Mouse (Mus musculus): ENCODE data around the gene Prodh2. TPM values are rescaled to one million over a fixed set of nuclear protein-coding genes. Genes with fewer than 3 reads are reported as not detected.
A peak's percentile ranks its signal among the peaks of the same experiment; 100 is the strongest.
"Not testable (repeated sequence)": the region's sequence is repeated elsewhere in the genome, so short reads cannot be mapped to it uniquely, and the experiment has no call there.

Prodh2 gene
- polyA plus RNA-seq, 1 experiment from 2014 or later = not detected

- not testable (repeated sequence) for H3K4me2 ChIP-seq (replicated peaks); ATAC-seq (ENCODE audit: low FRiP score, low read depth); H3K4me1 ChIP-seq; H3K4me3 ChIP-seq; H3K9me3 ChIP-seq; H3K27ac ChIP-seq; H3K9ac ChIP-seq; H3K36me3 ChIP-seq
- peaks cover 14% of the 10 kb centered on the region for H3K27me3 ChIP-seq
- 51% methylated on average over 5 of the region's 5 CpGs for whole genome bisulfite sequencing
These were observed 2.2 kb downstream of the Prodh2 start for GRCm38 (mm10) chr7:30495506-30496042.

GRCm38 (mm10) chr7:30501159-30501558, 7.7 kb downstream of the Prodh2 start:
- 75% methylated on average over 5 of the region's 5 CpGs for WGBS
- ATAC-seq (ENCODE audit: low FRiP score, low read depth) = not testable (repeated sequence)

GRCm38 (mm10) chr7:30508061-30508460, 14.6 kb downstream of the Prodh2 start:
- Histone ChIP-seq H3K4me2 (replicated peaks) (no peak overlapping the region), H3K27me3 (no peaks in the 10 kb centered on the region), H3K36me3 (no peaks in the 10 kb centered on the region), H3K4me1 (no peaks in the 10 kb centered on the region), H3K9ac (no peak overlapping the region), H3K4me3 (no peak overlapping the region), H3K9me3 (no peaks in the 10 kb centered on the region), H3K27ac (no peak overlapping the region)
- no peak for ATAC-seq (ENCODE audit: low FRiP score, low read depth)
- 76% methylated on average over 4 of the region's 4 CpGs for WGBS

More at GRCm38 (mm10) chr7:30501159-30501558, 7.7 kb downstream of the Prodh2 start:
- H3K4me2 ChIP-seq (replicated peaks); H3K9me3 ChIP-seq; H3K36me3 ChIP-seq; H3K9ac ChIP-seq; H3K4me3 ChIP-seq; H3K4me1 ChIP-seq; H3K27ac ChIP-seq; H3K27me3 ChIP-seq: not testable (repeated sequence)

GRCm38 (mm10) chr7:30515003-30515760, 21.8 kb downstream of the Prodh2 start:
- WGBS = 55% methylated on average over 24 of the region's 24 CpGs
- H3K4me3 ChIP-seq = no peak overlapping the region
- H3K9me3 ChIP-seq = no peaks in the 10 kb centered on the region
- H3K27me3 ChIP-seq = 0 out of 2 replicates have a peak, but pooled peaks cover 3% of the 10 kb centered on the region
- no peaks in the 10 kb centered on the region for H3K36me3 ChIP-seq
- no peak for ATAC-seq (ENCODE audit: low FRiP score, low read depth)
- H3K4me2 ChIP-seq (replicated peaks) = no peak overlapping the region
- no peaks in the 10 kb centered on the region for H3K4me1 ChIP-seq
- H3K9ac ChIP-seq = no peak overlapping the region
- no peak overlapping the region for H3K27ac ChIP-seq

GRCm38 (mm10) chr7:30518325-30518724, 24.9 kb downstream of the Prodh2 start:
- H3K9me3 ChIP-seq = no peaks in the 10 kb centered on the region
- no peak overlapping the region for H3K4me2 ChIP-seq (replicated peaks)
- H3K27me3 ChIP-seq = 0 out of 2 replicates have a peak, but pooled peaks cover 3% of the 10 kb centered on the region
- ATAC-seq (ENCODE audit: low FRiP score, low read depth) = no peak
- H3K9ac ChIP-seq = no peak overlapping the region
- 42% methylated on average over 8 of the region's 8 CpGs for WGBS
- no peaks in the 10 kb centered on the region for H3K4me1 ChIP-seq
- H3K36me3 ChIP-seq = peaks cover 9% of the 10 kb centered on the region
- H3K4me3 ChIP-seq = no peak overlapping the region
- no peak overlapping the region for H3K27ac ChIP-seq

- whole genome bisulfite sequencing = 79% methylated on average over 4 of the region's 4 CpGs
- ATAC-seq (ENCODE audit: low FRiP score, low read depth) = no peak
- peaks cover 24% of the 10 kb centered on the region for H3K36me3 ChIP-seq
- H3K4me3 ChIP-seq = no peak overlapping the region
- H3K4me1 ChIP-seq = no peaks in the 10 kb centered on the region
- 0 out of 2 replicates have a peak, but pooled peaks cover 2% of the 10 kb centered on the region for H3K27me3 ChIP-seq
- no peak overlapping the region for H3K27ac ChIP-seq
- H3K9me3 ChIP-seq = no peaks in the 10 kb centered on the region
- H3K4me2 ChIP-seq (replicated peaks) = no peak overlapping the region
- H3K9ac ChIP-seq = 0 out of 2 replicates have a peak overlapping the region, but pooled peaks have one; percentile 0
These were observed 27.0 kb downstream of the Prodh2 start for GRCm38 (mm10) chr7:30520396-30520795.

- H3K27me3 ChIP-seq = no peaks in the 10 kb centered on the region
- 81% methylated on average over 5 of the region's 5 CpGs for WGBS
- peaks cover 29% of the 10 kb centered on the region for H3K36me3 ChIP-seq
- H3K4me3 ChIP-seq = no peak overlapping the region
- H3K9ac ChIP-seq = no peak overlapping the region
- no peak for ATAC-seq (ENCODE audit: low FRiP score, low read depth)
- H3K27ac ChIP-seq = no peak overlapping the region
- H3K9me3 ChIP-seq = no peaks in the 10 kb centered on the region
- H3K4me2 ChIP-seq (replicated peaks) = no peak overlapping the region
- H3K4me1 ChIP-seq = peaks cover under 1% of the 10 kb centered on the region; the same call in 1 of the 2 replicates
These were observed 27.4 kb downstream of the Prodh2 start for GRCm38 (mm10) chr7:30520856-30521255.

GRCm38 (mm10) chr7:30522871-30523270, 29.4 kb downstream of the Prodh2 start:
- H3K4me3 ChIP-seq = no peak overlapping the region
- H3K9ac ChIP-seq = no peak overlapping the region
- H3K27me3 ChIP-seq = no peaks in the 10 kb centered on the region
- no peak overlapping the region for H3K27ac ChIP-seq
- H3K4me1 ChIP-seq = peaks cover 12% of the 10 kb centered on the region
- peaks cover 47% of the 10 kb centered on the region for H3K36me3 ChIP-seq
- no peaks in the 10 kb centered on the region for H3K9me3 ChIP-seq
- no peak for ATAC-seq (ENCODE audit: low FRiP score, low read depth)
- no peak overlapping the region for H3K4me2 ChIP-seq (replicated peaks)
- WGBS = 79% methylated on average over 10 of the region's 10 CpGs

- no peak overlapping the region for H3K27ac ChIP-seq
- no peaks in the 10 kb centered on the region for H3K9me3 ChIP-seq
- ATAC-seq (ENCODE audit: low FRiP score, low read depth) = no peak
- 74% methylated on average over 6 of the region's 6 CpGs for WGBS
- H3K4me1 ChIP-seq = peaks cover 12% of the 10 kb centered on the region
- H3K36me3 ChIP-seq = peaks cover 64% of the 10 kb centered on the region
- H3K4me2 ChIP-seq (replicated peaks) = no peak overlapping the region
- H3K4me3 ChIP-seq = no peak overlapping the region
- no peaks in the 10 kb centered on the region for H3K27me3 ChIP-seq
- no peak overlapping the region for H3K9ac ChIP-seq
These were observed 31.1 kb downstream of the Prodh2 start for GRCm38 (mm10) chr7:30524487-30524886.

GRCm38 (mm10) chr7:30525954-30526353, 32.5 kb downstream of the Prodh2 start:
- Histone ChIP-seq H3K27ac (no peak overlapping the region), H3K4me2 (replicated peaks) (peak overlapping the region; percentile 23), H3K36me3 (peaks cover 78% of the 10 kb centered on the region), H3K9ac (peak overlapping the region; percentile 43), H3K4me3 (no peak overlapping the region; the same call in 1 of the 2 replicates), H3K9me3 (no peaks in the 10 kb centered on the region), H3K27me3 (no peaks in the 10 kb centered on the region), H3K4me1 (peaks cover 12% of the 10 kb centered on the region)
- no peak for ATAC-seq (ENCODE audit: low FRiP score, low read depth)
- WGBS = 25% methylated on average over 10 of the region's 10 CpGs

- no peaks in the 10 kb centered on the region for H3K27me3 ChIP-seq
- ATAC-seq (ENCODE audit: low FRiP score, low read depth) = no peak
- H3K4me3 ChIP-seq = peak overlapping the region; percentile 11; the same call in 1 of the 2 replicates
- WGBS = 19% methylated on average over 17 of the region's 17 CpGs
- H3K4me2 ChIP-seq (replicated peaks) = peak overlapping the region; percentile 23
- H3K4me1 ChIP-seq = peaks cover 12% of the 10 kb centered on the region
- no peak overlapping the region; the same call in 1 of the 2 replicates for H3K27ac ChIP-seq
- peaks cover 83% of the 10 kb centered on the region for H3K36me3 ChIP-seq
- peak overlapping the region; percentile 43 for H3K9ac ChIP-seq
- H3K9me3 ChIP-seq = no peaks in the 10 kb centered on the region
These were observed 33.0 kb downstream of the Prodh2 start for GRCm38 (mm10) chr7:30526399-30526798.

- H3K27me3 ChIP-seq = no peaks in the 10 kb centered on the region
- peak overlapping the region; percentile 43 for H3K9ac ChIP-seq
- H3K9me3 ChIP-seq = no peaks in the 10 kb centered on the region
- H3K36me3 ChIP-seq = peaks cover 89% of the 10 kb centered on the region
- H3K4me1 ChIP-seq = peaks cover 12% of the 10 kb centered on the region
- H3K4me2 ChIP-seq (replicated peaks) = peak overlapping the region; percentile 23; the same call in 1 of the 2 replicates
- 84% methylated on average over 14 of the region's 14 CpGs for WGBS
- H3K4me3 ChIP-seq = no peak overlapping the region
- no peak overlapping the region for H3K27ac ChIP-seq
- no peak for ATAC-seq (ENCODE audit: low FRiP score, low read depth)
These were observed 33.6 kb downstream of the Prodh2 start for GRCm38 (mm10) chr7:30526981-30527380.
